Mouse (Mus musculus) lung, adult 18-20 months (tissue): ENCODE data around the gene Ppp6r2.

Experiments
- DNase-seq, 2 experiments: peaks; one replicate each; pipeline ENCODE4 v3.0.0; 2022; ENCODE audit warnings: mixed read lengths in 2 of 2

The Ppp6r2 gene

GRCm38 (mm10) chr15:89210915-89211715 lies at the start of gene Ppp6r2:
Ppp6r2 (plus strand) TSS chr15:89211553.
- peak; percentile 74 for DNase-seq

GRCm38 (mm10) chr15:89165478-89165877 lies 45.9 kb upstream of the Ppp6r2 start:
- DNase-seq: no peak

GRCm38 (mm10) chr15:89168922-89169321 lies 42.4 kb upstream of the Ppp6r2 start:
- no peak for DNase-seq

- DNase-seq: peak; percentile 94 to 95
These were observed 41.9 kb upstream of the Ppp6r2 start for GRCm38 (mm10) chr15:89169431-89169830.

GRCm38 (mm10) chr15:89170102-89170501 lies 41.3 kb upstream of the Ppp6r2 start:
- DNase-seq: peak; percentile 73 to 85

GRCm38 (mm10) chr15:89171526-89172051 lies 39.8 kb upstream of the Ppp6r2 start:
- no peak for DNase-seq

GRCm38 (mm10) chr15:89172276-89172935 lies 38.9 kb upstream of the Ppp6r2 start:
- no peak for DNase-seq

GRCm38 (mm10) chr15:89173024-89173905 lies 38.1 kb upstream of the Ppp6r2 start:
- DNase-seq: peak; percentile 45 to 52

GRCm38 (mm10) chr15:89173906-89174214 lies 37.5 kb upstream of the Ppp6r2 start:
- DNase-seq: peak; percentile 84 to 89

- no peak for DNase-seq
These were observed 36.4 kb upstream of the Ppp6r2 start for GRCm38 (mm10) chr15:89174889-89175339.

- peak in 1 of 2 experiments; percentile 38 for DNase-seq
These were observed 35.8 kb upstream of the Ppp6r2 start for GRCm38 (mm10) chr15:89175411-89176155.

GRCm38 (mm10) chr15:89177121-89177520 lies 34.2 kb upstream of the Ppp6r2 start:
- peak; percentile 93 to 95 for DNase-seq

GRCm38 (mm10) chr15:89177576-89178259 lies 33.6 kb upstream of the Ppp6r2 start:
- peak in 1 of 2 experiments; percentile 45 for DNase-seq

GRCm38 (mm10) chr15:89178260-89178860 lies 33.0 kb upstream of the Ppp6r2 start:
- no peak for DNase-seq

GRCm38 (mm10) chr15:89178954-89179629 lies 32.3 kb upstream of the Ppp6r2 start:
- peak; percentile 89 to 93 for DNase-seq

GRCm38 (mm10) chr15:89179630-89179964 lies 31.8 kb upstream of the Ppp6r2 start:
- DNase-seq: no peak

GRCm38 (mm10) chr15:89180081-89180541 lies 31.2 kb upstream of the Ppp6r2 start:
- DNase-seq: peak in 1 of 2 experiments; percentile 33

- DNase-seq: peak; percentile 85 to 87
These were observed 30.7 kb upstream of the Ppp6r2 start, which contains the start of gene Plxnb2 for GRCm38 (mm10) chr15:89180571-89181229. Plxnb2 (minus strand) TSS chr15:89180788.

- DNase-seq: no peak
These were observed 29.6 kb upstream of the Ppp6r2 start for GRCm38 (mm10) chr15:89181561-89182270.
